Comparison of ENCODE assay signal across 8 mouse cellular contexts in the genomic region with DNA sequence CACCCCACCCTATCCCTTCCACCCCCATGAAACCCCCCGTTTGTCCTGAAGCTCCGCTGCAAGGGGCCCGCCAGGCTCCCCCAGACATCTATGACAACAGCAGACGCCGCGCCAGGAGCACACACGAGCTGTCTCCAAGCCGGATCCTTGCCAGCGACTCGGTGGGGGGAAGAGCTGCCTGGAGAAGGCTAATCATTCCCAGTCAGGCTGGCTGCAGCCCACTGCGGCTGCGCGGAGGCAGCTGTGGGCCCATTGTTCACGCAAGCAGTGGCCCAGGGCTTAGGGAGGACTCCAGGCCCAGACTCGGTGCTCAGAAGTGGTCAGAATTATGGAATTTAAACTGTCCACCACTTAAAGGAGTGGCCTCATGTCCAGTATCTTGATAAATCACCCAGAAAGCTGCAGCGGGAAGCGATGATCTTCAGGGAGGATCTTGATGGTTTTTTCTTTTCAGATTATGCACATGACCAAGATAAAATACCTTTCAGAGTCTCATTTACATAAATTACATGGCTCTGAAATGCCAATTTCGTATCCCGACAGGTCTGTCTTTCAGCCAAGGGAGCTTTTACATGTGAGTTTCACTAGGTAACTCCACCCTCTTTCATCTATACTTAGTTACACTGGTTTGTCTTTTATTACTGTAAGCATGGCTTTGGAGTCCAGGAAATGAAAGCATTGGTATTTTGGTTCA.
DNase-seq lines count a peak whose midpoint lies in the region; ATAC-seq and TF ChIP-seq lines count a peak whose summit lies in the region.

No protein-coding gene starts in this region.

- no peak for TF ChIP-seq CTCF in brain, embryonic 14.5 days (IDR thresholded peaks at IDR 0.05; ENCODE audit: borderline replicate concordance, extremely low read depth, insufficient read depth, insufficient read length)
- no peak for TF ChIP-seq CTCF in testis, adult 2 months (IDR thresholded peaks at IDR 0.05; ENCODE audit: control insufficient read depth, insufficient read depth, insufficient replicate concordance, low read depth, low read length)

- H3K27me3 ChIP-seq in heart, embryonic 11.5 days (ENCODE audit: control insufficient read depth, insufficient read depth, low read length) = no peaks in the 10 kb centered on the region
- no peaks in the 10 kb centered on the region for H3K27me3 ChIP-seq in kidney, embryonic 14.5 days (ENCODE audit: control insufficient read depth, insufficient read depth, low read length)
- no peaks in the 10 kb centered on the region for H3K27me3 ChIP-seq in limb, embryonic 11.5 days (ENCODE audit: control insufficient read depth, insufficient read depth, low read length)
- no peaks in the 10 kb centered on the region for H3K27me3 ChIP-seq in midbrain, embryonic 15.5 days (replicated peaks)
- 0 out of 2 replicates have a peak, but pooled peaks cover 2% of the 10 kb centered on the region for H3K27me3 ChIP-seq in testis, adult 2 months (ENCODE audit: control insufficient read depth, insufficient read depth, low read length)

- H3K27ac ChIP-seq in heart, embryonic 11.5 days (ENCODE audit: low read depth, low read length) = peak overlapping the region; percentile 84
- peak overlapping the region; percentile 84 for H3K27ac ChIP-seq in kidney, embryonic 14.5 days (ENCODE audit: low read depth, low read length)
- peak overlapping the region; percentile 90 for H3K27ac ChIP-seq in limb, embryonic 11.5 days (replicated peaks; ENCODE audit: low read depth, low read length)
- H3K27ac ChIP-seq in midbrain, embryonic 15.5 days = peak overlapping the region; percentile 92
- peak overlapping the region; percentile 65 for H3K27ac ChIP-seq in testis, adult 2 months (ENCODE audit: control insufficient read depth, insufficient read depth, low read depth, low read length)

- H3K4me2 ChIP-seq in heart, embryonic 11.5 days = peak overlapping the region; percentile 59
- H3K4me2 ChIP-seq in kidney, embryonic 14.5 days (replicated peaks; ENCODE audit: low read depth, low read length) = peak overlapping the region; percentile 43
- peak overlapping the region; percentile 53 for H3K4me2 ChIP-seq in limb, embryonic 11.5 days (ENCODE audit: low read depth, severe bottlenecking)
- peak overlapping the region; percentile 80 for H3K4me2 ChIP-seq in midbrain, embryonic 15.5 days

- ATAC-seq in heart, embryonic 11.5 days (replicated peaks; ENCODE audit: insufficient number of reproducible peaks, low FRiP score, low TSS enrichment) = peak; percentile 85
- peak; percentile 94 for ATAC-seq in kidney, embryonic 14.5 days (ENCODE audit: low FRiP score, low TSS enrichment)
- ATAC-seq in limb, embryonic 11.5 days (ENCODE audit: insufficient number of reproducible peaks, low FRiP score, low TSS enrichment, low read depth) = peak; percentile 92
- peak; percentile 99 for ATAC-seq in midbrain, embryonic 15.5 days (replicated peaks)

- H3K9me3 ChIP-seq in heart, embryonic 11.5 days (replicated peaks; ENCODE audit: control insufficient read depth, low read length) = 0 out of 2 replicates have a peak, but pooled peaks cover 4% of the 10 kb centered on the region
- H3K9me3 ChIP-seq in kidney, embryonic 14.5 days (ENCODE audit: control insufficient read depth, low read length) = no peaks in the 10 kb centered on the region
- H3K9me3 ChIP-seq in limb, embryonic 11.5 days (ENCODE audit: control insufficient read depth, low read length) = no peaks in the 10 kb centered on the region
- H3K9me3 ChIP-seq in midbrain, embryonic 15.5 days = no peaks in the 10 kb centered on the region

- H3K4me3 ChIP-seq in heart, embryonic 11.5 days (ENCODE audit: low read depth, low read length) = peak overlapping the region; percentile 28
- peak overlapping the region; percentile 21 for H3K4me3 ChIP-seq in kidney, embryonic 14.5 days (ENCODE audit: low read length)
- H3K4me3 ChIP-seq in limb, embryonic 11.5 days (ENCODE audit: low read depth, low read length) = 0 out of 2 replicates have a peak overlapping the region, but pooled peaks have one; percentile 9
- H3K4me3 ChIP-seq in midbrain, embryonic 15.5 days = peak overlapping the region; percentile 40
- H3K4me3 ChIP-seq in testis, adult 2 months (ENCODE audit: control insufficient read depth, low read depth, low read length) = peak overlapping the region; percentile 76

- DNase-seq in brain, embryonic 14.5 days (ENCODE audit: low read depth) = peak; percentile 98
- peak; percentile 85 for DNase-seq in fibroblast of lung, adult 2 months (ENCODE audit: low read depth)
- DNase-seq in limb, embryonic 11.5 days (ENCODE audit: low spot score) = peak; percentile 90
- no peak for DNase-seq in T-cell, adult 2 months (ENCODE audit: low spot score)

- WGBS in heart, embryonic 11.5 days (ENCODE audit: insufficient replicate concordance) = 12% methylated on average over 19 of the region's 19 CpGs
- WGBS in kidney, embryonic 14.5 days = 12% methylated on average over 19 of the region's 19 CpGs
- WGBS in limb, embryonic 11.5 days = 10% methylated on average over 19 of the region's 19 CpGs
- WGBS in midbrain, embryonic 15.5 days = 6% methylated on average over 19 of the region's 19 CpGs

- H3K9ac ChIP-seq in heart, embryonic 11.5 days (ENCODE audit: low read depth, low read length) = peak overlapping the region; percentile 64
- peak overlapping the region; percentile 53 for H3K9ac ChIP-seq in kidney, embryonic 14.5 days (ENCODE audit: low read depth, low read length)
- peak overlapping the region; percentile 59 for H3K9ac ChIP-seq in limb, embryonic 11.5 days (ENCODE audit: low read length)
- peak overlapping the region; percentile 66 for H3K9ac ChIP-seq in midbrain, embryonic 15.5 days

- TF ChIP-seq POLR2A in brain, embryonic 14.5 days (IDR thresholded peaks at IDR 0.05; ENCODE audit: borderline replicate concordance, extremely low read depth, insufficient read depth, insufficient read length, poor library complexity, severe bottlenecking) = peak; percentile 73; the same call in 1 of the 2 replicates
- peak; percentile 67 for TF ChIP-seq POLR2A in testis, adult 2 months (IDR thresholded peaks at IDR 0.05; ENCODE audit: control insufficient read depth, low read depth, low read length)

- H3K36me3 ChIP-seq in heart, embryonic 11.5 days (ENCODE audit: control insufficient read depth, insufficient read depth, low read length) = no peaks in the 10 kb centered on the region
- no peaks in the 10 kb centered on the region for H3K36me3 ChIP-seq in kidney, embryonic 14.5 days (ENCODE audit: control insufficient read depth, insufficient read depth, low read length)
- H3K36me3 ChIP-seq in limb, embryonic 11.5 days (ENCODE audit: control insufficient read depth, insufficient read depth, low read length) = no peaks in the 10 kb centered on the region
- H3K36me3 ChIP-seq in midbrain, embryonic 15.5 days (replicated peaks) = no peaks in the 10 kb centered on the region
- no peaks in the 10 kb centered on the region for H3K36me3 ChIP-seq in testis, adult 2 months (ENCODE audit: control insufficient read depth, insufficient read depth, low read length)

- H3K4me1 ChIP-seq in heart, embryonic 11.5 days (ENCODE audit: control insufficient read depth, insufficient read depth, low read length) = peaks cover 10% of the 10 kb centered on the region
- H3K4me1 ChIP-seq in kidney, embryonic 14.5 days (ENCODE audit: control insufficient read depth, insufficient read depth, low read length) = peaks cover 16% of the 10 kb centered on the region; the same call in 1 of the 2 replicates
- H3K4me1 ChIP-seq in limb, embryonic 11.5 days (ENCODE audit: control insufficient read depth, insufficient read depth, low read length) = peaks cover 4% of the 10 kb centered on the region; the same call in 1 of the 2 replicates
- peaks cover 18% of the 10 kb centered on the region for H3K4me1 ChIP-seq in midbrain, embryonic 15.5 days
- peaks cover 11% of the 10 kb centered on the region for H3K4me1 ChIP-seq in testis, adult 2 months (ENCODE audit: control insufficient read depth, insufficient read depth, low read length)

Comparison
In these comparisons a context has a peak if more than half of its experiments do, and no peak if none do; other contexts are left out.
1. H3K4me3 ChIP-seq: peak in every context shown above with its lines; median percentile 76 in testis, adult 2 months; 40 in midbrain, embryonic 15.5 days; 28 in heart, embryonic 11.5 days; 21 in kidney, embryonic 14.5 days; 9 in limb, embryonic 11.5 days.